Mouse (Mus musculus): ENCODE data around the gene Tlx2.

Tlx2 gene

DNA sequence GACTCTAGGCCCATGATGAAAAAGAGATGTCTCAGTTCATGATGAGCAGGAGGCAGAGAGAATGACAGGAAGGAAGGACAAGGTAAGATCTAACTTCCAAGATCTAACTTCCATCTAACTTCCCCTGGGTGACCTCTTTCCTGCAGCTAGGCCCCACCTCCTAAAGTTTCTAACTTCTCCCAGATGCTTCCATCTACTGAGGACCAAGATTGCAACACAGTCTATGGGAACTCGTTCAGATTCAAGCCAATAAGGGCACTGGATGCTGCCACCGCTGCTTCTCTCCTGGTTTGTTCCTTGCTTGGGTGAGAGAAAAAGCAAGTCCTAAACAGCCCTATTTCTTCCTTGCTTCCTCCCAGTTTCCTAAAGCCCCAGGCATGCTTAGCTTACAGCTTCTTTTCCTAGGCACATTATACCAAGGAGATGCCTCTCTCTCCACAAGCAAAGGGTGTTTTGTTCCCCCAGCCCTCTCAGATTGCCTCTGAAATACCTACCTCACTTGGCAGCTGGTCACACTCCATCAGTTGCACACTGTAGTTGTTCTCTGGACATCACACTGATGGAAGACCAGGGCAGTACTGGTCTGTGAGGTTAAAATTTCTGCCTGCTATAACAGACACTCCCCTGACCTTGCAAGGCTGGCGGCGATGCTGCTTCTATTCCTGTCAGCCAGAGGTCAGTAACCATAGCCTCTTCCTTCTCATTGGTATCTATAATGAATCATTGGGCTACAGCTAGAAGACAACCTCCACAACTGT is 49.1 kb downstream of the Tlx2 start:
- DNase-seq: no peak

DNA sequence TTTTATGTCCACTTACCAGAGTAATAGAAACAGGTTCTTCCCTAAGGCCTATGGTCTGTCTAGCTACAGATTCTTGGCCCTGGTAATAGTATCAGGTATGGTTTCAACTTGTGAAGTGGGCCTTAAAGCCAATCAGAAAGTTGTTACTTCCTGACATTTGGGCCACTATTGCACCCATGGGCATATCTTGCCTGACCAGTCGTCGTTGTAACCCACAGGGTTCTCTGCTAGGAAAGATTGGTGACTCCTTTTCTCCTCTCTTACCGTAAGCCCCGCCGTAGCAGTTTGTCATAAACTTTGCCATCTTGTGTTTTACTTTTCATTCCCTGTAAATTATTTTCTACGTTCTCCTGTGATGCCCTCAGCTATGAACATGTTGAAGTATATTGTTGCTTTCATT is 50.0 kb downstream of the Tlx2 start:
- no peak for DNase-seq

DNA sequence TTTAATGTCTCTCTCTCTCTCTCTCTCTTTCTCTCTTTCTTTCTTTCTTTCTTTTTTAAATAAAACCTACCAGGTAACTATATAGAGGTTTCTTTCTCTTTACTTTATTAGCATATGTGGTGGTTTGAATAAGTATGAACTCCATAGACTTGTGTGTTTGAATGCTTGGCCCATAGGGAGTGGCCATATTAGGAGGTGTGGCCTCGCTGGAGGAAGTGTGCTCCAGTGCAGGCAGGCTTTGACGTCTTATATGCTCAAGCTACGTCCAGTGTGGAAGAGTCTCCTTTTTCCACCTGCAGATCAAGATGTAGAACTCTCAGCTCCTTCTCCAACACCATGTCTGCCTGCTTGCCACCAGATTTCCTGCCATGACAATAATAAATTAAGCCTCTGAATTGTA is 51.0 kb downstream of the Tlx2 start:
- no peak for DNase-seq

All from cerebellum, postnatal 25 days (tissue).